In the genomic region with DNA sequence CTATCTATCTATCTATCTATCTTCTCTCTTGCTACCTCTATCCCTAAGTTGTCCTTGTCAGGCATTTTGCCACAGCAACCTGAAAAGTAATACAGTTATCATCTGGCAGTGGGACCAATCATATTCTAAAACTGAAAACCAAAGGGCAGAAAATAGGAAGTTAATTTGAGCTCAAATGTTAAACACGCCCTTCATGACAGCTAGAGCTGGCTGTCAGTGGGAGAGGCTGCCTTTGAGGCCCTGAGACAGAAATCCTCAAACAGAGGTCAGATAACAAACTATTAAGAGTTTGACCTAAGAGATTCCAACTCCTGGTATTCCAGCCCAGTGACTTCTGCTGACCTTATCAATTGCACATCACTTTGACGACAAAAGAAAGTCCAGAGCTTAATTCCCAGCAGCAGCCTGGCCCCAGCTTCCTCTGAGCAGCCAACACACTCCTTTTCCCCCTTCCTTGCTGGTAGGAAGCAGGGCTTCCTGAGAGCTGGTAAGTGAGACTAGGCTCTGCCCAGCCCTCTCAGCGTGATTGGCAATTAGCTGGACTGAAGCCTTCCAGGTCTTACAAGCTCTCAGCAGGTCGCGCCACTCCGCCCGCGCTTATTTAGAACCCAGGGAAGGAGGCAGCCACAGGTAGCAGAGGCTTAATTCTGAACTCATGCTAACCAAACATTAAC, we compare ENCODE assay signal across 11 mouse cellular contexts.
A peak's percentile ranks its signal among the peaks of the same experiment; 100 is the strongest.
DNase-seq lines count a peak whose midpoint lies in the region; ATAC-seq lines count a peak whose summit lies in the region.
"Had no signal": no experiment of that assay in that cellular context is flagged by ENCODE, and none has a peak within 500 bp of the region (broad histone marks: within the 10 kb centered on the region; RNA-seq: fewer than 3 reads in every experiment).

No protein-coding gene starts in this region.

- 0 out of 2 replicates have a peak overlapping the region, but pooled peaks have one; percentile 16 for H3K4me2 ChIP-seq in kidney, embryonic 15.5 days
- peak overlapping the region; percentile 8; the same call in 1 of the 2 replicates for H3K4me2 ChIP-seq in limb, embryonic 12.5 days
- no peak overlapping the region for H3K4me2 ChIP-seq in kidney, embryonic 16.5 days (replicated peaks; ENCODE audit: low read depth, low read length)
- H3K4me2 ChIP-seq: embryonic facial prominence, embryonic 15.5 days had no signal

- H3K27ac ChIP-seq in kidney, embryonic 15.5 days, result no peak overlapping the region
- H3K27ac ChIP-seq in limb, embryonic 12.5 days, result no peak overlapping the region
- H3K27ac ChIP-seq in kidney, embryonic 16.5 days (ENCODE audit: low read length), result no peak overlapping the region
- H3K27ac ChIP-seq: embryonic facial prominence, embryonic 15.5 days had no signal

- no peak overlapping the region for H3K9ac ChIP-seq in kidney, embryonic 15.5 days
- 0 out of 2 replicates have a peak overlapping the region, but pooled peaks have one; percentile 18 for H3K9ac ChIP-seq in limb, embryonic 12.5 days (replicated peaks)
- no peak overlapping the region for H3K9ac ChIP-seq in kidney, embryonic 16.5 days (replicated peaks; ENCODE audit: low read length)
- H3K9ac ChIP-seq: embryonic facial prominence, embryonic 15.5 days had no signal

- peaks cover 6% of the 10 kb centered on the region; the same call in 1 of the 2 replicates for H3K4me1 ChIP-seq in kidney, embryonic 15.5 days
- peaks cover 7% of the 10 kb centered on the region for H3K4me1 ChIP-seq in limb, embryonic 12.5 days (replicated peaks)
- H3K4me1 ChIP-seq in kidney, embryonic 16.5 days (ENCODE audit: insufficient read depth, low read length), result no peaks in the 10 kb centered on the region
- H3K4me1 ChIP-seq: embryonic facial prominence, embryonic 15.5 days had no signal

- H3K4me3 ChIP-seq in kidney, embryonic 15.5 days (replicated peaks), result no peak overlapping the region
- no peak overlapping the region for H3K4me3 ChIP-seq in limb, embryonic 12.5 days (replicated peaks)
- H3K4me3 ChIP-seq in kidney, embryonic 16.5 days (ENCODE audit: low read length), result no peak overlapping the region
- H3K4me3 ChIP-seq: embryonic facial prominence, embryonic 15.5 days had no signal

- no peaks in the 10 kb centered on the region; the same call in 1 of the 2 replicates for H3K9me3 ChIP-seq in kidney, embryonic 15.5 days (replicated peaks)
- H3K9me3 ChIP-seq in limb, embryonic 12.5 days, result no peaks in the 10 kb centered on the region; the same call in 1 of the 2 replicates
- H3K9me3 ChIP-seq in kidney, embryonic 16.5 days (ENCODE audit: low read length), result no peaks in the 10 kb centered on the region
- H3K9me3 ChIP-seq: embryonic facial prominence, embryonic 15.5 days had no signal

- WGBS in kidney, embryonic 15.5 days, result 15% methylated on average over 8 of the region's 8 CpGs
- WGBS in limb, embryonic 12.5 days, result 6% methylated on average over 8 of the region's 8 CpGs
- 17% methylated on average over 8 of the region's 8 CpGs for WGBS in kidney, embryonic 16.5 days

- no peak for ATAC-seq in kidney, embryonic 15.5 days (replicated peaks; ENCODE audit: low FRiP score)
- ATAC-seq in limb, embryonic 12.5 days (ENCODE audit: insufficient number of reproducible peaks, insufficient read depth, low FRiP score, low TSS enrichment, low read depth), result no peak
- no peak for ATAC-seq in kidney, embryonic 16.5 days (ENCODE audit: low FRiP score, low TSS enrichment)

- no peak for DNase-seq in kidney, adult 8-10 months
- DNase-seq in ZHBTc4 (ENCODE audit: low read depth, low spot score), result peak; percentile 59
- DNase-seq in embryo, embryonic 9.5 days (ENCODE audit: extremely low spot score), result peak; percentile 48
- no peak for DNase-seq in ovary, postnatal 14 days (ENCODE audit: low spot score)
- no peak for DNase-seq in layer of hippocampus, adult 8-10 months (ENCODE audit: low spot score in 2 of 2)
- DNase-seq: kidney, adult 18-20 months; lung, postnatal 4 days had no signal

- no peaks in the 10 kb centered on the region for H3K27me3 ChIP-seq in kidney, embryonic 15.5 days
- H3K27me3 ChIP-seq in limb, embryonic 12.5 days, result peaks cover 3% of the 10 kb centered on the region; the same call in 1 of the 2 replicates
- no peaks in the 10 kb centered on the region for H3K27me3 ChIP-seq in kidney, embryonic 16.5 days (ENCODE audit: insufficient read depth, low read length)
- H3K27me3 ChIP-seq: embryonic facial prominence, embryonic 15.5 days had no signal

- H3K36me3 ChIP-seq in kidney, embryonic 15.5 days, result no peaks in the 10 kb centered on the region
- H3K36me3 ChIP-seq in limb, embryonic 12.5 days, result no peaks in the 10 kb centered on the region
- H3K36me3 ChIP-seq in kidney, embryonic 16.5 days (ENCODE audit: insufficient read depth, low read length), result no peaks in the 10 kb centered on the region
- H3K36me3 ChIP-seq: embryonic facial prominence, embryonic 15.5 days had no signal

Comparison
In these comparisons a context has a peak if more than half of its experiments do, and no peak if none do; other contexts are left out.
1. DNase-seq: peak in ZHBTc4 (single experiment) and embryo, embryonic 9.5 days (single experiment); none in kidney, adult 8-10 months (0 of 2), ovary, postnatal 14 days (single experiment) and layer of hippocampus, adult 8-10 months (0 of 2).